Mouse (Mus musculus) thymus, adult 2 months (tissue): ENCODE measurements around the gene Itsn2.

ENCODE experiments used
- CTCF ChIP-seq: fragments of 200-500 bp; IDR thresholded peaks from 2 replicates; pipeline ENCODE4 v1.5.1; 2012; ENCODE audit warnings: mild to moderate bottlenecking, control low read depth, low read length, moderate library complexity, borderline replicate concordance; ENCODE audit not compliant: control insufficient read depth, poor library complexity, insufficient read depth; ENCODE audit errors: extremely low read depth
- POLR2A ChIP-seq: fragments of 200-500 bp; IDR thresholded peaks from 2 replicates; pipeline ENCODE4 v1.6.1; 2012; ENCODE audit warnings: mild to moderate bottlenecking, low read length, control low read depth, moderate library complexity; ENCODE audit not compliant: control insufficient read depth, poor library complexity, insufficient read depth; ENCODE audit errors: extremely low read depth

DNA sequence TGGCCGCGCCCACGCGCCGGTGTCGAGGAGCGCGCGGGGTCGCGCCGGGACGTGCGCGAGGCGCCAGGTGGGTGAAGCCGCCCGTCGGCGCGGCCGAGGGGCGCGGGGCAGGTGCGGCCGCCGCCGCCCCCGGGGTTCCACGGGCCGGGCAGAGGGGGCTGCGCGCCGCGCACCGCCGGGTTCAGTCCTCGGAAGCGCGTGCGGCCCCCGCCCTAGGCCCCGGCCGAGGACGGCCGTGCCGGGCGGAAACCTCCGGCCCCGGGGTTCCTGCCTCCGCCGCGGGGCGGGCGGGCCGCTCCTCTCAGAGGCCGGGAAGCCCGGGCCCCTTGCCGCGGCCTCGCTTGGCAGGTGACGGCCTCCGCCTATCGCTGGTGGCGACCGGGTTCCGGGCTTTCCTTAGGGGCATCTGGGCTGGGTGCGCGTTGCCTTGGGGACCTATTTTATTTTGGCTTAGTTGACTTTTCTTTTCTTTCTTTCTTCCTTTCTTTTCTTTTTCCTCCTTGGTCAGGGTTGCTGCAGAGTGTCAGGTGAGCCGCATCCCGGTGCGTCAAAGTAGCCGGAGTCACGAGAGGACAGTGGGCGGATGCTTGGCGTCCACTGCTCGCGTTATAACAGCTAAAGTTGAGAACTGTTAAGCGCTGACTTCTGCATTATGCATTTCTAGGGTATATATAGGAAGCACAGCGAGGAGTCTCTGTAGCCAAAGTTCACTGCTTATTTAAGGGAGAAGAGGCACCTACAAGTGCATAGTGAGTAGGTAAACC, 910 bp downstream of the Itsn2 start:
- TF ChIP-seq CTCF (no peak), POLR2A (no peak)
